Mouse (Mus musculus) intestine, embryonic 14.5 days (tissue): ENCODE results near the gene Kcnk10. TPM values are rescaled to one million over a fixed set of nuclear protein-coding genes. Genes with fewer than 3 reads are reported as not detected.

Source experiments
- ATAC-seq: fragments of 200-750 bp; cut with Nextera tagmentation; replicated peaks from 2 replicates; pipeline ENCODE4 v1.8.0; 2017; ENCODE audit warnings: low read depth, moderate number of reproducible peaks, moderate TSS enrichment, moderate library complexity; ENCODE audit not compliant: low FRiP score, low TSS enrichment
- DNase-seq: peaks from one replicate; pipeline ENCODE4 v3.0.0-alpha.2; 2018; ENCODE audit warnings: low spot score
- H3K27ac ChIP-seq: fragments of 300-500 bp; sonication (generic); 2 replicates; pipeline ENCODE4 v1.5.1; 2014; ENCODE audit warnings: low read depth, mild to moderate bottlenecking, control low read depth
- H3K27me3 ChIP-seq: fragments of 300-500 bp; sonication (generic); replicated peaks from 2 replicates; pipeline ENCODE4 v1.6.1; 2014; ENCODE audit warnings: low read length, control low read depth; ENCODE audit not compliant: control insufficient read depth, insufficient read depth
- H3K36me3 ChIP-seq: fragments of 300-500 bp; sonication (generic); 2 replicates; pipeline ENCODE4 v1.6.1; 2014; ENCODE audit warnings: low read length, control low read depth; ENCODE audit not compliant: control insufficient read depth, insufficient read depth
- H3K4me1 ChIP-seq: fragments of 300-500 bp; sonication (generic); replicated peaks from 2 replicates; pipeline ENCODE4 v1.6.1; 2014; ENCODE audit warnings: low read length, control low read depth, mixed read lengths; ENCODE audit not compliant: control insufficient read depth, insufficient read depth
- H3K4me2 ChIP-seq: fragments of 300-500 bp; sonication (generic); 2 replicates; pipeline ENCODE4 v1.6.1; 2014; ENCODE audit warnings: low read length
- H3K4me3 ChIP-seq: fragments of 300-500 bp; sonication (generic); 2 replicates; pipeline ENCODE4 v1.5.1; 2014; ENCODE audit warnings: low read depth, low read length, control low read depth, mixed read lengths
- H3K9ac ChIP-seq: fragments of 300-500 bp; sonication (generic); 2 replicates; pipeline ENCODE4 v1.6.1; 2014; ENCODE audit warnings: mild to moderate bottlenecking, low read length
- H3K9me3 ChIP-seq: fragments of 300-500 bp; sonication (generic); 2 replicates; pipeline ENCODE4 v1.6.1; 2016; ENCODE audit warnings: low read length, control low read depth; ENCODE audit not compliant: control insufficient read depth
- WGBS: fragments of 180-500 bp; shearing (Covaris S2); extraction: QIAGEN DNeasy Blood & Tissue Kit; methylation state at CpG from one replicate; pipeline ENCODE4 v1.1.7; 2014; 5-methylcytosine and 5-hydroxymethylcytosine counted together
- polyA plus RNA-seq: library from polyadenylated mRNA; unstranded; fragments of >200 nt; fragmentation: Nextera tagmentation; extraction: Ambion mirVana; gene quantifications from 2 replicates; pipeline ENCODE4 v1.2.1, GENCODE M21; 2014

Gene Kcnk10
- polyA plus RNA-seq, 1 experiment from 2014 or later, result 1.5 TPM

DNA sequence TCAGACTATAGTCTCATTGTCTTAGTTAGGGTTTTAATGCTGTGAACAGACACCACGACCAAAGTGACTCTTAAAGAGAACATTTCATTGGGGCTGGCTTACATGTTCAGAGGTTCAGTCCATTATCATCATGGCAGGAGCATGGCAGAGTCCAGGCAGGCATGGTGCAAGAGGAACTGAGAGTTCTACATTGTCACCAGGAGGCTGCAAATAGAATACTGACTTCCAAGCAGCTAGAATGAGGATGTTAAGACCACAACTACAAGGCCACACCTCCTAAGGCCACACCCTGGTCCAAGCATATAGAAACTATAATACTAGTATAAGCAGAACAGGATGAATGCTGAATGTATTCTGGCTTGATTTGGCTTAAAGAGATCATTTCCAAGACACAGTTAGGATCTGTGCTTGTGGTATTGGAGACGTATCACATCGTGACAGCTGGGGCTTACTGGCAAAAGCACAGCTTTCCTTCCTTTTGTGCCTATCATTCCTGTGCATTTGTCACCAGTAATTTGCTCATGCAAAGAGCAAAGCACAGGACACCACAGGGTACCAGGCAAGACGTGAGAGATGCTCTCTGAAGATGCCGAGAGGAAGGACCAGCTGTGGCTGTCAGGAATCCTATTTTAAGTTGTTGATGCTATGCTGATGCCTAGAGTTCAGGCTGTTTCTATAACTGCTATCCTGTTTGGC lies 28.6 kb upstream of the Kcnk10 start:
- no peak for ATAC-seq
- H3K4me1 ChIP-seq, result no peaks in the 10 kb centered on the region
- H3K27me3 ChIP-seq, result no peaks in the 10 kb centered on the region
- WGBS, result 75% methylated on average over 5 of the region's 5 CpGs
- H3K9ac ChIP-seq, result no peak overlapping the region
- no peak overlapping the region for H3K4me3 ChIP-seq
- H3K36me3 ChIP-seq, result no peaks in the 10 kb centered on the region
- no peak overlapping the region for H3K4me2 ChIP-seq
- no peaks in the 10 kb centered on the region for H3K9me3 ChIP-seq
- DNase-seq, result no peak
- H3K27ac ChIP-seq, result no peak overlapping the region

GRCm38 (mm10) chr12:98605264-98605663 lies 27.2 kb upstream of the Kcnk10 start:
- ATAC-seq, result no peak
- H3K4me2 ChIP-seq, result no peak overlapping the region
- WGBS, result 84% methylated on average over 1 of the region's 1 CpGs

GRCm38 (mm10) chr12:98602114-98602513 lies 24.0 kb upstream of the Kcnk10 start:
- H3K27me3 ChIP-seq, result no peaks in the 10 kb centered on the region
- H3K9ac ChIP-seq, result no peak overlapping the region
- H3K4me1 ChIP-seq, result no peaks in the 10 kb centered on the region
- no peaks in the 10 kb centered on the region for H3K36me3 ChIP-seq
- ATAC-seq (no peak), DNase-seq (no peak)
- 17% methylated on average over 6 of the region's 6 CpGs for WGBS
- no peak overlapping the region for H3K4me3 ChIP-seq
- no peak overlapping the region for H3K27ac ChIP-seq
- H3K4me2 ChIP-seq, result no peak overlapping the region
- peaks cover 8% of the 10 kb centered on the region for H3K9me3 ChIP-seq

More at GRCm38 (mm10) chr12:98605264-98605663, 27.2 kb upstream of the Kcnk10 start:
- H3K4me1 ChIP-seq, result no peaks in the 10 kb centered on the region
- no peaks in the 10 kb centered on the region for H3K9me3 ChIP-seq
- no peak overlapping the region for H3K9ac ChIP-seq
- no peak overlapping the region for H3K4me3 ChIP-seq
- DNase-seq, result no peak
- H3K36me3 ChIP-seq, result no peaks in the 10 kb centered on the region
- H3K27ac ChIP-seq, result no peak overlapping the region
- H3K27me3 ChIP-seq, result no peaks in the 10 kb centered on the region

DNA sequence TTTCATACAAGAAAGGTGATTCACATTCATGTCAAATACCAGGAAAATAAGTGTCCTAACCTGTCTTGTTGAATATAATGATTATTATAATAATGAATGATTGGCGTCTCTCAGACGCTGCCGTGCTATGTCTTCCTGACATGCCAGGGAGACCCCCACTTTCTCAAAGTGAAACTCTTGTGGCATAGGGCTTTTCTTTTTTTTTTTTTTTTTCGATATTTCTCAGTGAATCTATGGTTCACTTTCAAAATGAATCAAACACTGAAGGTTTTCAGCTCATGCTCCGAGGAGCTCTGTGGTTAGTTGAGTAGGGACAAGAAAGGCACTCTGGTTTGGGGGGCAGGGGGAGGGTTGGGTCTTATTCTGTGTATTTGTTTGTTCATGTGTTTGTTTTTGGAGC lies 22.8 kb upstream of the Kcnk10 start:
- Histone ChIP-seq H3K36me3 (no peaks in the 10 kb centered on the region), H3K9me3 (peaks cover 8% of the 10 kb centered on the region), H3K27me3 (no peaks in the 10 kb centered on the region), H3K4me3 (no peak overlapping the region), H3K9ac (no peak overlapping the region), H3K27ac (no peak overlapping the region), H3K4me1 (no peaks in the 10 kb centered on the region), H3K4me2 (no peak overlapping the region)
- 83% methylated on average over 5 of the region's 5 CpGs for WGBS
- no peak for ATAC-seq
- DNase-seq, result no peak

GRCm38 (mm10) chr12:98591016-98591415 lies 12.9 kb upstream of the Kcnk10 start:
- no peak for DNase-seq
- H3K9me3 ChIP-seq, result no peaks in the 10 kb centered on the region
- 83% methylated on average over 2 of the region's 2 CpGs for WGBS
- no peak overlapping the region for H3K27ac ChIP-seq
- H3K4me1 ChIP-seq, result no peaks in the 10 kb centered on the region
- H3K27me3 ChIP-seq, result no peaks in the 10 kb centered on the region
- H3K4me3 ChIP-seq, result no peak overlapping the region
- no peak overlapping the region for H3K4me2 ChIP-seq
- H3K9ac ChIP-seq, result no peak overlapping the region
- H3K36me3 ChIP-seq, result no peaks in the 10 kb centered on the region
- ATAC-seq, result no peak

- Histone ChIP-seq H3K4me3 (no peak overlapping the region), H3K4me1 (no peaks in the 10 kb centered on the region), H3K27me3 (no peaks in the 10 kb centered on the region), H3K9ac (no peak overlapping the region), H3K4me2 (no peak overlapping the region), H3K36me3 (no peaks in the 10 kb centered on the region), H3K27ac (no peak overlapping the region), H3K9me3 (no peaks in the 10 kb centered on the region)
- ATAC-seq, result no peak
- WGBS, result 61% methylated on average over 6 of the region's 6 CpGs
- no peak for DNase-seq
These were observed 10.5 kb upstream of the Kcnk10 start for GRCm38 (mm10) chr12:98588573-98588972.

DNA sequence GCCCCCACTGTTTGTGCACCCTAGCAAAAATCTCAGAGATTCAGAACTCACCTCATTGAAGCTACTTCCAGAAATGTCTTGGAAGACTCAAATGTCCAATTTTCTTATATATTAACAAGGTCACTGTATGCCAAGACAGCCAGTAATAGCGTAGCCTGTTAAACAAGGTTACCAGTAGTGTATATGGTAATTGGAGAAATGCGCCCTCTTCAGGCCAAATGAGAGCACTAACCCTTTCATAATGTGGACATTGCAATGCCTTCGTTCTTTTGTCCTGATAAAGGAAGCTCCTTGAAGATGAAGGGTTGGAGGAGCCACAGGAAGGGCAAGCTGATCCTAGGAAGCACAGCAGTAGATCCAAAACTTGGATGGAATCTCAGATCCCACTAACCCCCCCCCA lies 7.2 kb upstream of the Kcnk10 start:
- DNase-seq, result no peak
- H3K9me3 ChIP-seq, result no peaks in the 10 kb centered on the region

GRCm38 (mm10) chr12:98575942-98576550 lies 2.1 kb downstream of the Kcnk10 start:
- no peak overlapping the region for H3K4me2 ChIP-seq
- no peak for DNase-seq
- no peak overlapping the region for H3K4me3 ChIP-seq
- no peaks in the 10 kb centered on the region for H3K9me3 ChIP-seq
- H3K27me3 ChIP-seq, result peaks cover 82% of the 10 kb centered on the region
- no peaks in the 10 kb centered on the region for H3K36me3 ChIP-seq
- H3K9ac ChIP-seq, result no peak overlapping the region
- WGBS, result 64% methylated on average over 8 of the region's 8 CpGs
- ATAC-seq, result no peak
- no peak overlapping the region for H3K27ac ChIP-seq
- peaks cover 4% of the 10 kb centered on the region; the same call in 1 of the 2 replicates for H3K4me1 ChIP-seq

More for the DNA sequence above, 7.2 kb upstream of the Kcnk10 start:
- no peak for ATAC-seq
- H3K4me2 ChIP-seq, result no peak overlapping the region
- no peaks in the 10 kb centered on the region for H3K36me3 ChIP-seq
- no peak overlapping the region for H3K9ac ChIP-seq
- no peak overlapping the region for H3K27ac ChIP-seq
- H3K4me1 ChIP-seq, result no peaks in the 10 kb centered on the region
- WGBS, result 42% methylated on average over 3 of the region's 3 CpGs
- no peaks in the 10 kb centered on the region for H3K27me3 ChIP-seq
- no peak overlapping the region for H3K4me3 ChIP-seq
